Mouse (Mus musculus) naive thymus-derived CD4-positive, alpha-beta T cell, adult 2 months (primary cell): Measurements from ENCODE around the gene Hpd.

Source experiments
- DNase-seq: peaks from one replicate; pipeline ENCODE4 v3.0.0-alpha.2; 2011; ENCODE audit warnings: low read depth

Hpd gene

GRCm38 (mm10) chr5:123134875-123135382 lies 47.6 kb downstream of the Hpd start:
- no peak for DNase-seq

DNA sequence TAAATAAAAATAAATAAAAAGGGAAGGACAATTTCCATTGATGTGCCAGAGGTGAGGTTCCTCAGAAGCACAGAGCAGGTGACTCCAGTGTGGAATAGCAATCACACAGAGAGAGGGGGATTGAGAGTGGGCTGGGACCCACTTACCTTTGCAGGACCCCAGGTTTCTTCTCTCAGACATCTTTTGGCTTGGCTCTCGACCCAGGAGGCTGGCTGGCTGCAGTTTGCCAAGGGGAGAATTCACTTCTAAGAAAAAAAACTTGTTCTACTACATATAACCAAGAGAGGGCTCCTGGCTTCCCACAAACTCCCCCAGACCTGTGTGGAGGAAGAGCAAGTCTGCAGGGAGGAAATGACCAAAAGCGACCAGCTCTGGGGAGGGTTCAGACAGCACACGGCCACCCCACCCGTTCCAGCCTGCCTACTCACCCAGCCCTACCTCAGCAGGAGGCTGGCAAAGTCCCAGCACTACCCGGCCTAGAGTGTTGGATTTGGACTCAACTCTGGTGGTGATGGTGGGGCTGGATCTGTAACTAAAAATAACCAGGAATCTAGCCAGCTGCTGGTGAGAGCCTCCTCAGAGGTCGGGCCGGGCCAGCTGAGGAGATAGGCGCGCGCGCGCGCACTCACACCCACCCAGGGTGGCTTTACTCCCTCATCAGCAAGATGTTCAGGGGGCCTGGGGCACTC lies 48.2 kb downstream of the Hpd start:
- no peak for DNase-seq

GRCm38 (mm10) chr5:123133784-123134143 lies 48.8 kb downstream of the Hpd start:
- no peak for DNase-seq

DNA sequence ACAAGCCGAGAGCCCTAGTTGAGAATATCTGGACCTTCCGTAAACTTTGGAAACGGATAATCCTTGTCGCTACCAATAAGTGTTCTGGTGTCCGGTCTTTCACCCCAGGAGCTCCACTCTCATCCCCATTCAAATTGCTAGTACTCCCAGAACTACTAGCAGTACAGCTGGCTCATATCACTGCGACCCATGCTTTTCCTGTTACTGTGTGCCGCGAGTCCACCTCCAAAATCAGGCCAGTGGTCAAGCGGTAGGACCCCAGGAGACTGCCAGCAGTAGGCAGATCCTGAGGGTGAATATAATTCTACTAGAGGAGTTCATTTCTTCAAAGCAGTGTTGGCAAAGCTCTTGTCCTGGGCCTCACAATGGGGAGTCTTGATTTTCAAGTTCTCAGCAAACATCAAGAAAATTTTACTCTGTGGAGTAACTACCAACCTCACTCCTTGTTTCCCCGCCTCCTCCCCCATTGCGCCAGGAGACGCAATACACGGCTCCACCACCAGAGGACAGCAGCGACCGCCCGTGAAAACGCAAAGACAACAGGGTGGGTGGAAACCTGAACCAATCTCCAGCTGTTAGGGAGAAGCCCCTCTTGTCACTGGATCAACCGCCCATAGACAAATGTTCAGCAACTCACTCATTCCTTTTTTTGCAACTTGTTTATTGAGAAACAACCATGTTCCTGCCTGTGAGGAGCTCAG lies 49.3 kb downstream of the Hpd start:
- DNase-seq, result peak; percentile 96

DNA sequence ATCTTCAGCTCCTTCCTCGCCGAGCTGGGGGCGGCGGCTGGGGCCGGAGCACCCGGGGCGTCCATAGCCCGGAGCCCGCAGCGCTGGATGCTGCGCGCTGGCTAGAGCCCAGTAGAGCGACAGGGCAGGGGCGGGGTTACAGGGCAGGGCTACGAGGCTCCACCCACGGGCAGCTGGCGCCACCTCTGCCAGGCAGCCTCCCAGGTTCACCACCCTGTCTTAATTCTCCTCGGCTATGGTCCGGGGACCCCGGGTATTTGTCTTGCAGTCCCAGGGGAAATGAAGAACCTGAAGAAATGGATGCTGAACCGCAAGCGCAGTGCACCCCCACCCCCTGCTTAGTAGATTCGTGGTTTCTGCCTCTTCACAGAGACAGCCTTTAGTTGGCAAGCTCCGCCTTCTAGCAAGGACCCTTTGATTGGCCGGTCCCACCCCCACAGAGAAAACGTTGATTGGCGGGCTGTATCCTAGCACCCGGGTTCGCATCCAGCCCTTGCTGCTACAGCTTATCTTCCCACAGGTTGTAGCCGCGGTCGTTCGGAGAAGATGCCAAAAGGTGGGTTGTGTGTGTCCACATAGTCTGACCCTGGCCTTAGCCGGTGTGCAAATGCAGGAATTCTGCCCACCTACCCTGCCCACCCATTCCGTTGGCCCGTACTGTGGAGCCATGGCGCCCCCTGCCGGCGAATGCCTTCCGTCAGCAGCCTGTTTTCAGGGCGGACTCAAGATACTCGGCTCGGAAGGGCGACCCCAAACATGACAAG lies 50.0 kb downstream of the Hpd start, which contains the start of gene Rhof:
TSS of gene Rhof (minus strand) at position 385 of the 764 bp plus-strand sequence.
- peak; percentile 96 for DNase-seq

DNA sequence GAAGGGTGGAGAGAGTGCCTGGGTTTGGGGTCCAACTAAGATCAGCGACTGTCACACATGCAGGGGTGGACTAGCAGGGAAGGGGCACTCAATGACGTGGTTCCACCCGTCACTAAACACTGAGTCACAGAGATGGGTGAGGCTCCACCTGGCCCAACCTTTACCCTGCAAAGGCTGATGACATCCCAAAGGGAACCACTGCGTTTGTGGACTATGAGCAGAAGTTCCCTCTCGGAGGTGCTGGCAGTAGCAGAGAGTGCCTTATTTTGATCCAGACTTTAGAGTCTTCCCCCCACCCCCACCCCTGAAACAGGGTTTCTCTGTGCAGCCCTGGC lies 51.7 kb downstream of the Hpd start:
- no peak for DNase-seq

DNA sequence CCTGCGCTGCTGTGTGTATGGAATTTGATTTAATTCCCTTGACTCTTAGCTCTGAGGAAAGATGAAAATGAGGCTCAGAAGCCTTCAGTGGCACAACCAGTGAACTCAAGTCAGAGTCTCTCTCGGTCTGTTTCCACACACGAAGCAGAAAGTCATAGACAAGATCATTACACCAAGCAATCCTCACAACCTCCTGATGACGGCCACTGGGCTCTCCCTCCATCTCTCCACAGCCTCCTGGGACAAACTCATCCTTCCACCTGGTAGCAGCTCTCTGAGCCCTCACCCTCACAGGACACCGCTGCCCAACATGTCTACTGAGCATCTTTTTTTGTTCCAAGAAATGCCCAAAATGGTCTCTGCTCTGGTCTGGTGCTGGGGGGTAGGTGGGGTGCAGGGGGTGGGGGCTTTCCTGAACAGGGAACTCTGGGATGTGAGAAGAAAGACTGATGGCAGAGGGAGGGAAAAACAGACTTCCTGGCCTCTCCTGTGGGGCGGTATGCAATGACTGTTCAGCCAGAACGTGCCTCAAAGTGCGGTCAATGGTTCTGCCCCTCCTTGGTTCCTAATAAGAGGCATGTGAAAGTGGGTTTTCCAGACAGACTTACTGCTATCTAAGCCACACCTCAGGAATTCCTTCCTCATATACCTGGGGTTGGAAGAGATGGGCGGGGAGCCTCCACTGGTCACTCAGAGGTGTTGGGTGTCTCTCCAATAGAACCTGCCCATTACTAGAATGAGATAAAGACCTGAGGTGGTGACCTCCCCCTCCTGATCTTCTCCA lies 52.3 kb downstream of the Hpd start:
- DNase-seq, result no peak

DNA sequence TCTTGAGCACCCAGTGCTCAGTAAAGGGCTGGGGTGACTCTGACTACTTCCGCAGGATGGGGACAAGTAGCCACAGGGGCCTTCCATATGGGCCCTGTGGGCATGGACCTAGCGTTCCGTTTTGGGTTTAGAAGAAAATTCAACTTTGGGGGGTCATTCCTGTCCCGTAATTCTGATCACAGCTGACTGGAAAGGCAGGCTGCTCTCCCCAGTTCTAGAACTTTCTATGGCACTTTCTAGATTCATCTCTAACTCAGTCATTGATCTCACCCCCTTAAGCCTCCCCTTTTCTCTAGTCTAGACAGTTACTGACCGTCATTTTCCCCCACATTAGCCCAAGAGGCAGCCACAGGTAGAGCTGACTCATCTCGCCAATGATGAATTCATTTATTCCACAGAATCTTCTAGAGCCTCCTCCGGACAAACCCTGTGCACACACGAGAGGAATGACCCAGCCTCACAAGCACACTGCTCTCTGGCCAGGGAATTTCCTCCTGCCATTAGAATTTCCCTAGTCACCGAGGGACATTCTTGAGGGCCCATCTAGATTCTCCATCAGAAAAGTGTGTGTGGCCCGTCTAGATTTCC lies 53.3 kb downstream of the Hpd start:
- DNase-seq, result no peak

- peak; percentile 92 for DNase-seq
Observed at GRCm38 (mm10) chr5:123128426-123129169, 53.9 kb downstream of the Hpd start.

- no peak for DNase-seq
Observed at GRCm38 (mm10) chr5:123127031-123127430, 55.5 kb downstream of the Hpd start.

- DNase-seq, result peak; percentile 76
Observed at GRCm38 (mm10) chr5:123125638-123126406, 56.7 kb downstream of the Hpd start.

DNA sequence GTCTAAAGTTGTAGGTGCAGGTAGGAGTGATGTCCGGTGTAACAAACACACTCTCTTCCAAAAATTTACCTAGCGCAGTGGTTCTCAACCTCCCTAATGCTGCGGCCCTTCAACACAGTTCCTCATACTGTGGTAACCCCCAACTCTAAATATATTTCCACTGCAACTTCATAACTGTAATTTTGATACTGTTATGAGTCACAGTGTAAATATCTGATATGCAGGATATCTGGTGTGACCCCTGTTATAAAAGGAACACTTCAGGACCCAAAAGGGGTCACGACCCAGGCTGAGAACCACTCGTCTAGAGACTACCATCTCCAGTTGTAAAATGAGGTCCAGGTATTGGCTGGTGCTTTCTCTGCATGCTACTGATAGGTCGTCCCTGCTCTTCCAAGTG lies 57.4 kb downstream of the Hpd start:
- DNase-seq, result no peak

DNA sequence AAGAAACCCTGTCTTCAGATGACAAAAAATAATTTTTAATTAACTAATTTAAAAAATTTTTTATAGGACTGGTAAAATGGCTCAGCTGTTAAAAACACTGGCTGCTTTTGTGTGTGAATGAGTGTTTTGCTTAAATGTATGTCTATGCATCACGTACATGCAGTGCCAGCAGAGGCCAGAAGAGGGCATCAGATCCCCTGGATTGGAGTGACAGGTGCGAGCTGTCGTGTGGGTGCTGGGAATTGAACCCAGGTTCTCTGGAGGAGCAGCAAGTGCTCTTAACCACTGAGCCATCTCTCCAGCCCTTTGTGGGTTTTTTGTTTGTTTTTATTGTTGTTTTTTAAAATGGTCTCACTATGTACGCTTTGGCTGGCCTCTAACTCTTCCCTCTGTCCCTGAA lies 60.3 kb downstream of the Hpd start:
- DNase-seq, result peak; percentile 71
